Mouse (Mus musculus) limb, embryonic 14.5 days (tissue): ENCODE results near the gene Nagpa. TPM values are rescaled to one million over a fixed set of nuclear protein-coding genes. Genes with fewer than 3 reads are reported as not detected.
A peak's percentile ranks its signal among the peaks of the same experiment; 100 is the strongest.

Source experiments
- ATAC-seq: fragments of 200-750 bp; cut with Nextera tagmentation; 2 replicates; pipeline ENCODE4 v1.8.0; 2017; ENCODE audit warnings: low read depth, moderate number of reproducible peaks, moderate TSS enrichment; ENCODE audit not compliant: low FRiP score
- DNase-seq: peaks from one replicate; pipeline ENCODE4 v3.0.0-alpha.2; 2015; ENCODE audit warnings: low spot score
- H3K27ac ChIP-seq: fragments of 300-500 bp; sonication (generic); replicated peaks from 2 replicates; pipeline ENCODE4 v1.5.1; 2014; ENCODE audit warnings: low read depth, mild to moderate bottlenecking, low read length, moderate library complexity, mixed read lengths
- H3K27me3 ChIP-seq: fragments of 300-500 bp; sonication (generic); 2 replicates; pipeline ENCODE4 v1.6.1; 2014; ENCODE audit warnings: low read length, mixed read lengths; ENCODE audit not compliant: control insufficient read depth, insufficient read depth
- H3K36me3 ChIP-seq: fragments of 300-500 bp; sonication (generic); 2 replicates; pipeline ENCODE4 v1.6.1; 2014; ENCODE audit warnings: mild to moderate bottlenecking, low read length, moderate library complexity, mixed read lengths; ENCODE audit not compliant: control insufficient read depth, insufficient read depth
- H3K4me1 ChIP-seq: fragments of 300-500 bp; sonication (generic); 2 replicates; pipeline ENCODE4 v1.6.1; 2014; ENCODE audit warnings: antibody characterized with exemption, low read length, mixed read lengths; ENCODE audit not compliant: control insufficient read depth, insufficient read depth
- H3K4me2 ChIP-seq: fragments of 300-500 bp; sonication (generic); replicated peaks from 2 replicates; pipeline ENCODE4 v1.6.1; 2014; ENCODE audit warnings: low read depth, mild to moderate bottlenecking, low read length, moderate library complexity; ENCODE audit not compliant: severe bottlenecking
- H3K4me3 ChIP-seq: fragments of 300-500 bp; sonication (generic); replicated peaks from 2 replicates; pipeline ENCODE4 v1.5.1; 2014; ENCODE audit warnings: low read length
- H3K9ac ChIP-seq: fragments of 300-500 bp; sonication (generic); 2 replicates; pipeline ENCODE4 v1.6.1; 2014; ENCODE audit warnings: mild to moderate bottlenecking, low read depth, low read length, moderate library complexity; ENCODE audit not compliant: severe bottlenecking
- H3K9me3 ChIP-seq: fragments of 300-500 bp; sonication (generic); 2 replicates; pipeline ENCODE4 v1.6.1; 2016; ENCODE audit warnings: low read length; ENCODE audit not compliant: control insufficient read depth
- POLR2A ChIP-seq: fragments of 200-500 bp; IDR thresholded peaks from 2 replicates; pipeline ENCODE4 v1.8.0; 2012; ENCODE audit warnings: inconsistent platforms, mild to moderate bottlenecking, moderate library complexity, borderline replicate concordance; ENCODE audit not compliant: insufficient read depth, insufficient read length; ENCODE audit errors: extremely low read depth
- WGBS: fragments of 180-500 bp; shearing (Covaris S2); extraction: QIAGEN DNeasy Blood & Tissue Kit; methylation state at CpG from one replicate; pipeline ENCODE4 v1.1.7; 2014; 5-methylcytosine and 5-hydroxymethylcytosine counted together
- microRNA-seq: library from miRNA; unstranded; fragments of <30 nt; microRNA quantifications from one replicate; pipeline ENCODE4, GENCODE M21; 2016
- polyA plus RNA-seq, 2 experiments: library from polyadenylated mRNA; depleted of rRNA in 1 of 2; stranded (reverse) in 1 of 2; unstranded in 1 of 2; fragments of >200 nt; fragmentation: Nextera tagmentation in 1 of 2; extraction: Ambion mirVana in 1 of 2; gene quantifications; 2 replicates each; pipeline versions ENCODE4 v1.2.1 to v1.2.3; 2012 to 2014

Gene Nagpa
- polyA plus RNA-seq, 2 experiments, result 16.3 to 17.2 TPM

DNA sequence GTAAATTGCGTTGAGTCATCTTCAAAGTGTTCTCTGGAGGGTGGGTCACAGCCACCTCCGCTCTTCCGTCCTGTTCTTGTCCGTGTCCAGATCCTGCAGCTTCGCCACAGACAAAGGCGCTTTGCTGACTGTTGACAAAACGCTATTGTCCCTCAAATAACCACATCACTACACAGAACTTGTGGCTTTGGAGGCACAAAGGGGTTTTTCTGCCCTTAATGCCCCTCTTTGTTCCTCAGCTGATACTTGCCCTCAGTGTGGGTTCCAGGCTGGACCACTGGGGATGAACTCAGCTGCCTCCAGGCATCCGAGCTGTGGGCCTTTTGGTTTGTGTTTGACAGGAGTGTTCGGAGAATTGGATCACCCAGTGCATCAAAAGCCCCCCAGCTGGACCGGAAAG lies 53.3 kb downstream of the Nagpa start:
- Histone ChIP-seq H3K9me3 (no peaks in the 10 kb centered on the region), H3K27ac (no peak overlapping the region), H3K9ac (no peak overlapping the region), H3K4me3 (no peak overlapping the region), H3K4me1 (no peaks in the 10 kb centered on the region), H3K27me3 (peaks cover 13% of the 10 kb centered on the region; the same call in 1 of the 2 replicates), H3K4me2 (no peak overlapping the region), H3K36me3 (no peaks in the 10 kb centered on the region)
- WGBS, result 85% methylated on average over 10 of the region's 10 CpGs
- ATAC-seq (no peak), DNase-seq (no peak)
- no peak for TF ChIP-seq POLR2A

GRCm38 (mm10) chr16:5147037-5147385 lies 56.8 kb downstream of the Nagpa start, which contains the start of gene Sec14l5:
Gene Sec14l5, plus strand, starts transcription at chr16:5147109.
- Histone ChIP-seq H3K27ac (no peak within 1 kb of the TSS), H3K27me3 (peaks cover 13% of the 10 kb centered on the region; the same call in 1 of the 2 replicates), H3K36me3 (no peaks in the 10 kb centered on the region), H3K4me1 (no peaks in the 10 kb centered on the region), H3K9ac (0 out of 2 replicates have a peak within 1 kb of the TSS, but pooled peaks have one; percentile 18), H3K9me3 (no peaks in the 10 kb centered on the region), H3K4me2 (peak within 1 kb of the TSS; percentile 53), H3K4me3 (peak within 1 kb of the TSS; percentile 29)
- WGBS, result 21% methylated on average over 13 of the region's 13 CpGs
- peak; percentile 19; the same call in 1 of the 2 replicates for ATAC-seq
- no peak for TF ChIP-seq POLR2A
- DNase-seq, result no peak

GRCm38 (mm10) chr16:5146367-5147036 lies 57.3 kb downstream of the Nagpa start:
- DNase-seq (peak; percentile 60), ATAC-seq (peak; percentile 87)
- Histone ChIP-seq H3K9ac (0 out of 2 replicates have a peak overlapping the region, but pooled peaks have one; percentile 18), H3K27ac (no peak overlapping the region), H3K4me2 (peak overlapping the region; percentile 53), H3K36me3 (no peaks in the 10 kb centered on the region), H3K9me3 (no peaks in the 10 kb centered on the region), H3K4me1 (no peaks in the 10 kb centered on the region), H3K27me3 (peaks cover 13% of the 10 kb centered on the region; the same call in 1 of the 2 replicates), H3K4me3 (peak overlapping the region; percentile 29)
- under 1% methylated on average over 25 of the region's 26 CpGs for WGBS
- no peak for TF ChIP-seq POLR2A

GRCm38 (mm10) chr16:5145570-5145969 lies 58.2 kb downstream of the Nagpa start:
- Histone ChIP-seq H3K4me2 (no peak overlapping the region), H3K27ac (no peak overlapping the region), H3K36me3 (no peaks in the 10 kb centered on the region), H3K9ac (no peak overlapping the region), H3K9me3 (no peaks in the 10 kb centered on the region), H3K27me3 (peaks cover 13% of the 10 kb centered on the region; the same call in 1 of the 2 replicates), H3K4me1 (no peaks in the 10 kb centered on the region), H3K4me3 (no peak overlapping the region)
- TF ChIP-seq POLR2A, result no peak
- peak; percentile 93 for DNase-seq
- WGBS, result under 1% methylated on average over 7 of the region's 7 CpGs
- ATAC-seq, result peak; percentile 75; the same call in 1 of the 2 replicates

Small RNAs within 50 kb of the gene (microRNA-seq; reads per million reads assigned to microRNA genes)
- not detected for gene Gm23689
- not detected for gene Gm26095
- gene Mir6364, result not detected

Other genes starting within 250 kb of the Nagpa start
- gene Anks3, start 239.8 kb downstream of the Nagpa start, polyA plus RNA-seq (2012; rRNA removed), result 106 and 108 TPM in 2 replicates
- gene Anks3, start 239.8 kb downstream of the Nagpa start, polyA plus RNA-seq (2014; fragmentation: Nextera tagmentation; extraction: Ambion mirVana), result 59.3 and 67.9 TPM in 2 replicates
- gene Sept12, start 206.2 kb downstream of the Nagpa start, polyA plus RNA-seq (2012; rRNA removed), result 0.04 and 0.05 TPM in 2 replicates
- not detected in 2 replicates for gene Sept12, start 206.2 kb downstream of the Nagpa start, polyA plus RNA-seq (2014; fragmentation: Nextera tagmentation; extraction: Ambion mirVana)
- 2.9 and 3.5 TPM in 2 replicates for gene Smim22, start 196.7 kb downstream of the Nagpa start, polyA plus RNA-seq (2012; rRNA removed)
- gene Smim22, start 196.7 kb downstream of the Nagpa start, polyA plus RNA-seq (2014; fragmentation: Nextera tagmentation; extraction: Ambion mirVana), result 4.2 and 4.5 TPM in 2 replicates
- 64.5 and 81.5 TPM in 2 replicates for gene Rogdi, start 190.5 kb downstream of the Nagpa start, polyA plus RNA-seq (2012; rRNA removed)
- gene Rogdi, start 190.5 kb downstream of the Nagpa start, polyA plus RNA-seq (2014; fragmentation: Nextera tagmentation; extraction: Ambion mirVana), result 50.1 and 56.7 TPM in 2 replicates
- gene Glyr1, start 154.1 kb downstream of the Nagpa start, polyA plus RNA-seq (2012; rRNA removed), result 121 and 127 TPM in 2 replicates
- gene Glyr1, start 154.1 kb downstream of the Nagpa start, polyA plus RNA-seq (2014; fragmentation: Nextera tagmentation; extraction: Ambion mirVana), result 87.9 and 102 TPM in 2 replicates
- gene Ubn1, start 154.0 kb downstream of the Nagpa start, polyA plus RNA-seq (2012; rRNA removed), result 37.9 and 46.9 TPM in 2 replicates
- gene Ubn1, start 154.0 kb downstream of the Nagpa start, polyA plus RNA-seq (2014; fragmentation: Nextera tagmentation; extraction: Ambion mirVana), result 25.7 and 29.0 TPM in 2 replicates
- 8.9 and 15.6 TPM in 2 replicates for gene Ppl, start 71.6 kb downstream of the Nagpa start, polyA plus RNA-seq (2012; rRNA removed)
- 23.5 and 33.7 TPM in 2 replicates for gene Ppl, start 71.6 kb downstream of the Nagpa start, polyA plus RNA-seq (2014; fragmentation: Nextera tagmentation; extraction: Ambion mirVana)
- 0.45 and 0.61 TPM in 2 replicates for gene Sec14l5, start 56.9 kb downstream of the Nagpa start, polyA plus RNA-seq (2012; rRNA removed)
- 0.10 and 0.12 TPM in 2 replicates for gene Sec14l5, start 56.9 kb downstream of the Nagpa start, polyA plus RNA-seq (2014; fragmentation: Nextera tagmentation; extraction: Ambion mirVana)
- gene AU021092, start 18.3 kb upstream of the Nagpa start, polyA plus RNA-seq (2012; rRNA removed), result 2.9 and 3.0 TPM in 2 replicates
- 2.5 and 2.9 TPM in 2 replicates for gene AU021092, start 18.3 kb upstream of the Nagpa start, polyA plus RNA-seq (2014; fragmentation: Nextera tagmentation; extraction: Ambion mirVana)
- gene Alg1, start 29.6 kb upstream of the Nagpa start, polyA plus RNA-seq (2012; rRNA removed), result 59.0 and 66.7 TPM in 2 replicates
- gene Alg1, start 29.6 kb upstream of the Nagpa start, polyA plus RNA-seq (2014; fragmentation: Nextera tagmentation; extraction: Ambion mirVana), result 34.8 and 36.0 TPM in 2 replicates
- 36.1 and 42.7 TPM in 2 replicates for gene Eef2kmt, start 52.0 kb upstream of the Nagpa start, polyA plus RNA-seq (2012; rRNA removed)
- 26.7 and 28.3 TPM in 2 replicates for gene Eef2kmt, start 52.0 kb upstream of the Nagpa start, polyA plus RNA-seq (2014; fragmentation: Nextera tagmentation; extraction: Ambion mirVana)